Mouse (Mus musculus) spleen, adult 2 months (tissue): Measurements from ENCODE around the gene Wnt3a.

Experiments used
- CTCF ChIP-seq: fragments of 200-500 bp; IDR thresholded peaks from 2 replicates; pipeline ENCODE4 v1.5.1; 2011; ENCODE audit warnings: mild to moderate bottlenecking, inconsistent platforms; ENCODE audit not compliant: insufficient read depth, insufficient read length, insufficient replicate concordance; ENCODE audit errors: extremely low read depth
- POLR2A ChIP-seq: fragments of 200-500 bp; IDR thresholded peaks from 2 replicates; pipeline ENCODE4 v1.6.1; 2011; ENCODE audit warnings: low read depth, low read length, inconsistent platforms

- TF ChIP-seq CTCF = no peak
- TF ChIP-seq POLR2A = no peak
Measured at GRCm38 (mm10) chr11:59239428-59239785, 51.1 kb downstream of the Wnt3a start.
